ENCODE assay signal across 24 mouse cellular contexts in the genomic region with DNA sequence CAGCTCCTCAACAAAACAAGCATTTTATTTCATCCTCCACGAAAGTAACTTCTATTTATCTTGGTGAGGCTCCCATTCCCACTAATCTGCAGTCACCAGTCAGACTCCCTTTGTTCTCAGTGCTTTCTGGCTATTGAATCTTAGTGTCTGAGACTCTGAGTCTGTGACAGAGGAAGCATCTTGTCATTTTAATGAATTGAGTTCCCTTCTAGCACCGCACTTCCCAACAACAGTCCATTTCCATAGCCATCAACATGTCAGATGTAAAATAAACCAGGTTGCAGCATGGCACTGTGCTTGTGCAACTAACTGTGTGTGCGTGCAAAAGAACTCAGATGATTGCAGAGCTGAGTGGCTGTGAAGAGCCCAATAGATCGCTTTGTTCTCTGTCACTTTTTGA.
DNase-seq lines count a peak whose midpoint lies in the region; ATAC-seq and TF ChIP-seq lines count a peak whose summit lies in the region.
"Had no signal": no experiment of that assay in that cellular context is flagged by ENCODE, and none has a peak within 500 bp of the region (broad histone marks: within the 10 kb centered on the region; RNA-seq: fewer than 3 reads in every experiment).

No protein-coding gene starts in this region.

- DNase-seq in kidney, adult 8-10 months: no peak
- DNase-seq in kidney, postnatal 14 days: peak; percentile 24
- DNase-seq in kidney, adult 2 months: no peak
- DNase-seq in lung, postnatal 14 days: no peak
- DNase-seq in embryo, embryonic 9.5 days (ENCODE audit: extremely low spot score): peak; percentile 2
- DNase-seq: adrenal gland, postnatal 14 days; cerebellum, adult 18-20 months; cerebellum, adult 9-11 months; cerebellum, postnatal 36 days; gastrocnemius, postnatal 10 days; heart, adult 18-20 months; heart, postnatal 10 days; heart, postnatal 4 days had no signal

- no peak overlapping the region for H3K27ac ChIP-seq in kidney, embryonic 15.5 days
- no peak overlapping the region for H3K27ac ChIP-seq in kidney, adult 2 months (ENCODE audit: insufficient read depth, low read depth, low read length)
- H3K27ac ChIP-seq in lung, embryonic 16.5 days (ENCODE audit: low read length): no peak overlapping the region
- H3K27ac ChIP-seq: embryonic facial prominence, embryonic 13.5 days; forebrain, embryonic 12.5 days; heart, embryonic 10.5 days; hindbrain, embryonic 12.5 days had no signal

- no peak for TF ChIP-seq POLR2A in kidney, adult 2 months (IDR thresholded peaks at IDR 0.05; ENCODE audit: low read depth, low read length)

- H3K4me2 ChIP-seq in kidney, embryonic 15.5 days: no peak overlapping the region
- no peak overlapping the region for H3K4me2 ChIP-seq in lung, embryonic 16.5 days (ENCODE audit: low read depth, low read length)
- H3K4me2 ChIP-seq: embryonic facial prominence, embryonic 13.5 days; forebrain, embryonic 12.5 days; hindbrain, embryonic 12.5 days had no signal

- no peaks in the 10 kb centered on the region for H3K4me1 ChIP-seq in kidney, embryonic 15.5 days
- H3K4me1 ChIP-seq in kidney, adult 2 months (ENCODE audit: control insufficient read depth, insufficient read depth, low read length): no peaks in the 10 kb centered on the region
- peaks cover 2% of the 10 kb centered on the region; the same call in 1 of the 2 replicates for H3K4me1 ChIP-seq in lung, embryonic 16.5 days (replicated peaks; ENCODE audit: control insufficient read depth, insufficient read depth, low read length)
- H3K4me1 ChIP-seq: embryonic facial prominence, embryonic 13.5 days; forebrain, embryonic 12.5 days; heart, embryonic 10.5 days; hindbrain, embryonic 12.5 days had no signal

- no peaks in the 10 kb centered on the region for H3K27me3 ChIP-seq in kidney, embryonic 15.5 days
- no peaks in the 10 kb centered on the region for H3K27me3 ChIP-seq in kidney, adult 2 months (replicated peaks; ENCODE audit: control insufficient read depth, insufficient read depth, low read length)
- no peaks in the 10 kb centered on the region for H3K27me3 ChIP-seq in lung, embryonic 16.5 days (ENCODE audit: control insufficient read depth, insufficient read depth, low read depth, low read length)
- H3K27me3 ChIP-seq: CH12.LX; embryonic facial prominence, embryonic 13.5 days; forebrain, embryonic 12.5 days; hindbrain, embryonic 12.5 days; Patski had no signal

- WGBS in kidney, embryonic 15.5 days: 27% methylated on average over 4 of the region's 4 CpGs
- WGBS in kidney, adult 2 months: 26% methylated on average over 4 of the region's 4 CpGs
- WGBS in lung, embryonic 16.5 days: 38% methylated on average over 4 of the region's 4 CpGs

- no peak overlapping the region for H3K4me3 ChIP-seq in kidney, embryonic 15.5 days (replicated peaks)
- no peak overlapping the region for H3K4me3 ChIP-seq in kidney, adult 2 months (ENCODE audit: insufficient read depth, low read depth, low read length)
- H3K4me3 ChIP-seq in lung, embryonic 16.5 days (ENCODE audit: low read length): no peak overlapping the region
- H3K4me3 ChIP-seq: embryonic facial prominence, embryonic 13.5 days; forebrain, embryonic 12.5 days; heart, embryonic 10.5 days; hindbrain, embryonic 12.5 days had no signal

- no peaks in the 10 kb centered on the region for H3K36me3 ChIP-seq in kidney, embryonic 15.5 days
- no peaks in the 10 kb centered on the region for H3K36me3 ChIP-seq in kidney, adult 2 months (ENCODE audit: control insufficient read depth, insufficient read depth, low read length)
- no peaks in the 10 kb centered on the region for H3K36me3 ChIP-seq in lung, embryonic 16.5 days (ENCODE audit: control insufficient read depth, insufficient read depth, low read length)
- H3K36me3 ChIP-seq: embryonic facial prominence, embryonic 13.5 days; forebrain, embryonic 12.5 days; heart, embryonic 10.5 days; hindbrain, embryonic 12.5 days had no signal

- no peaks in the 10 kb centered on the region for H3K9me3 ChIP-seq in kidney, embryonic 15.5 days (replicated peaks)
- H3K9me3 ChIP-seq in lung, embryonic 16.5 days (ENCODE audit: control insufficient read depth, low read length): no peaks in the 10 kb centered on the region
- H3K9me3 ChIP-seq: embryonic facial prominence, embryonic 13.5 days; forebrain, embryonic 12.5 days; heart, embryonic 10.5 days; hindbrain, embryonic 12.5 days had no signal

- peak; percentile 73; the same call in 1 of the 2 replicates for ATAC-seq in kidney, embryonic 15.5 days (replicated peaks; ENCODE audit: low FRiP score)
- peak; percentile 17; the same call in 1 of the 2 replicates for ATAC-seq in lung, embryonic 16.5 days (ENCODE audit: low read depth)
- no peak for ATAC-seq in megakaryocyte, adult 5-6 weeks (ENCODE audit: poor library complexity, severe bottlenecking)
- ATAC-seq: activated CD4-positive, CD25-positive, alpha-beta regulatory T cell, adult 4 months; forebrain, embryonic 16.5 days; Patski had no signal

- TF ChIP-seq CTCF in kidney, adult 2 months (conservative IDR thresholded peaks at IDR 0.05; ENCODE audit: insufficient read depth, insufficient read length, low read depth, low read length): no peak

- H3K9ac ChIP-seq in kidney, embryonic 15.5 days: no peak overlapping the region
- no peak overlapping the region for H3K9ac ChIP-seq in lung, embryonic 16.5 days (ENCODE audit: low read length)
- H3K9ac ChIP-seq: embryonic facial prominence, embryonic 13.5 days; forebrain, embryonic 12.5 days; hindbrain, embryonic 12.5 days had no signal

Comparison
In these comparisons a context has a peak if more than half of its experiments do, and no peak if none do; other contexts are left out.
1. DNase-seq: peak in kidney, postnatal 14 days (single experiment) and embryo, embryonic 9.5 days (single experiment); none in kidney, adult 8-10 months (0 of 2), kidney, adult 2 months (single experiment) and lung, postnatal 14 days (single experiment).